Mouse (Mus musculus): ENCODE results near the gene Sltm.
A peak's percentile ranks its signal among the peaks of the same experiment; 100 is the strongest.
"Not testable (repeated sequence)": the region's sequence is repeated elsewhere in the genome, so short reads cannot be mapped to it uniquely, and the experiment has no call there.

Sltm gene

DNA sequence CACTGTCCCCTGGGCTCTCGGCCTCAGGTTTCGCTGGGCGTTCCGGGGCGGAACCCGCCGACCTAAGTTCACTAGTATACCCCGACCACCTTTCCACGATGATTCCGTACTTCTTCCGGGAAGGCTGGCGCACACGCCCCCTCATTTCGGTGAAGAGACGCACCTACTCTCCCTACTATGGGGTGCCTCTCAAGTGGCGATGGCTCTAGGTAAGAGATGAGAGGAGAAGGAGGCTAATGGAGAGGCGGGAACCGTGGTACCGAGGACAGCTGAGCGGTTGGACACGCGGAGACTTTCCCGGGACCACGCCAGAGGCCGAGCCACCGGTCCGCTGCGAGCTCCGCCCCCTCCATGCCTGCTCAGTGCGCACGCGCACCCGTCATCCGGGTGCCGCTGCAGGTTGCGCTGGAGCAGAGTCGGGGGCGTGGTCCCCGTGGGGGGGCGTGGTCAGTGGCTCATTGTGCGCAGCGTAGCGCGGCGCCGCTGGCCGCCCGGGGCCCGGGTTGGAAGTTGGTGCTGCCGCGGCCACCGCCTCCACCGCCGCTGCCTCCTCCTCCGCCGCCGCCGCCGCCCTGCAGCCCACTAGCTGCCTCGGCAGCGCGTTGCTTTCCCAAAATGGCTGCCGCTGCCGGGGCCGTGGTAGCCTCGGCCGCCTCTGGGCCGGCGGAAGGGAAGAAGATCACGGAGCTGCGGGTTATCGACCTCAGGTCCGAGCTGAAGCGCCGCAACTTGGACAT, at the start of gene Sltm:
TSS of gene Sltm (plus strand) at position 450 of the 737 bp plus-strand sequence.
- peak; percentile 98 for DNase-seq

DNA sequence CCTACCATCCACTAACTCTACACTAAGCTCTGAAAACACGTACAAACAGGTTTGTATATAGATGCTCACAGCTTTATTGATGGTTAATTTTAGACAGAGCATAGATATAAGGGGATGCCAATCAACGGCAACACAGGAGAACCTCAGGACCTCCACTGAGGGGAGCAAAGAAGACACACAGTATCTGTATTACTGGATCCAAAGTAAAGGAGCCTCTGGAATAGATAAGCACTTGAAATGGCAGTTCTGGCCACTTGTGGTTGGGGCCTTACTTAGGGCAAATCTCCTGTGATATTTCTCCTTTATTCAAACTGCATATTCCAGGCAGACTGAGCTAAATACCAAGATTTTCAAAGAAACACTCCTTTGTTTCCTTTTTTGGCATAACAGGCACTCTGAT, 49.5 kb upstream of the Sltm start:
- DNase-seq, result no peak

DNA sequence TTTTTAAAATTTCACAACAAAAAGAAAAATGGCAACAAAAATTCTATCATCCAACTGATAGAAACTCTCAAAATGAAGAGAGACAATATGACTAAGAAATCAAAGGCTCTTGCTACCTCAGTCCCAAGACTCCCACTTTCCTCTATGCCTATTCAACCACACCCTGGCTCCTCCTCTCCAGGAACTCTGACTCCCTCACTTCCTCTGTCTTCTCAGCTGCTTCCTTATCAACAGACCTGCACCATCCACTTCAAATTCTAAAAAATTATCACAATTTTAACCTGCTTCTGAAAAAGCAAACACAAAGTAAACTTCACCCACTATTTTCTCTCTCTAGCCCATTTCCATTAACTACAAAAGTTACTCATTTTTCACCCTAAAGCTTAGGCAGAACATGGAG, 45.6 kb upstream of the Sltm start:
- DNase-seq, result no peak

DNA sequence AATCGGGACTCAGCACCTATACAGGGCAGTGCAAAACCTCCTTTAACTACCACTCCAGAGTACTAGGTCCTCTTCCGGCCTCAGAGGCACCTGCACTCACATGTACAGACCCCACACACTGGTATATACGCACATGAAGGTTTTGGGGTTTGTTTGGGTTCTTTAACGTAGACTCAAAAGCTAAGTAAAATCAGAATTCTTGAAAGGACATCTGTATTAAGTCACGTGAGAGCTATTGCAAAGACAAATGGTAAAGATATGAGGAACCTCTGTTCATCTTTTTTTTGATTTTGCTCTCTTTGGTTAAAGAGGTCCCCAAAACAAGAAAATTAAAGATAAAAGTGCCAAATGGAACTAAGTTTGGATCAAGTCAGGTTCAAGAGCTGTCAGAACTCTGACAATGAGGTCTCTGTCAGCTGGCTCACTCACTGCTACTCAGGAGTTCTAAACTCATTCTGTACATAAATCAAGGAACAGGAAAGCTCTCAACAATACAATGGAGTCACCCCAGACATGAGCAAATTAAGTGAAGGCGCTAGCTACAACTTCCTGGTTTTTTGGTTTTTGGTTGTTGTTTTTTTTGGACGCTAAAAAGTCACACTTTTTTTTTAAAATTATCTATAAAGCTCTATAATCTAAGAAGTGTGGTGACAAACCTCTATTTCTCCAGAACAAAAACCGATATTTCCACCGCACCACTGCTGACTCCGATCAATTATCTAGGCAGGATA, 40.1 kb upstream of the Sltm start:
- DNase-seq, result no peak

DNA sequence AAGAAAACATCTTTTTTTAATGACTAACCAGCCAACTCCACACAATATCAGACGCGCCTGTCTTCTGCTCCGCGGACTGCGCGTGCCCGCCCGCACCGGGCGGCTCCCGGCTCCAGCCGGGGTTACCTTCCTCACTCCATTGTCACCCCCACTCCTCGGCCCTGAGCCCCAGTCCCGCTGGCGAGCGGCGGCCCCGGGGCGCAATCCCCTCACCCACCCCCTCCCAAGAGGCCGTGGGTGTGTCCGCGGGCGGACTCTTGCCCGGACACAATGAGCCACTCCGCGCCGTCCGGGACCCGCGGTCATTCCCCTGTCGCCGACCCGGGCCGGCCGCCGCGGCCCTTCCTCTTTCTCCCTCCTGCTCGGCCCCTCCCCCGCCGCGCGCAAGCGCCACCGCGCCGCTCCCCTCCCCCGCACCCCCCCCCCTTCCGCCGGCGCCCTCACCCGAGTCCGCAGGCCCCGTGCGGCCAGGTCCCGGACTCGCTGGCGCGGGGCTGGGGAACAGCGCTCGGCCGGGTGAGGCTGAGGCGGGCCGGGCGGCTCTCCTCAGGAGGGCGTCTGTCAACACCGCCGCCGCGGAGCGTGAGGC, 39.4 kb upstream of the Sltm start:
- peak; percentile 51 for DNase-seq

DNA sequence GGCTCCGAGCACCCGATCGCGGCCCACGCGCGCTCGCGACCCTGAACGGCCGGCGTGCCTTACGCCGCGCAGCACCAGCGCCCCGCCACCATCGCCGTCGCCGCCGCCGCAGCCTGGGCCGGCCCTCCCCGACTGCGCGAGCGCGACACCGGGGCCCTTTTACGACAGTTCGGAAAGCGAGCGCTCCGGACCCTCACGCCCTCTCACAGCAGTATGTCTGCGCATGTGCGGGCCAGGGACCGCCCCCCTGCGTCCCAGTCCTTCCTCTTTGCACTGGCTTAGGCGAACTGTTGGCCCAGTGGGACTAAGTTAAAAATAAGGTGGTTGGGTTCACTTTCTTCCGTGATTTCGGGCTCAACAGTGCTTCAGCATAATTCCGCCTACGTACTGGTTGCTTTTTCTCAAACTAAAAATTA, 38.9 kb upstream of the Sltm start, which contains the start of gene Rnf111:
TSS of gene Rnf111 (minus strand) at position 100 of the 416 bp plus-strand sequence.
- DNase-seq, result peak; percentile 96

DNA sequence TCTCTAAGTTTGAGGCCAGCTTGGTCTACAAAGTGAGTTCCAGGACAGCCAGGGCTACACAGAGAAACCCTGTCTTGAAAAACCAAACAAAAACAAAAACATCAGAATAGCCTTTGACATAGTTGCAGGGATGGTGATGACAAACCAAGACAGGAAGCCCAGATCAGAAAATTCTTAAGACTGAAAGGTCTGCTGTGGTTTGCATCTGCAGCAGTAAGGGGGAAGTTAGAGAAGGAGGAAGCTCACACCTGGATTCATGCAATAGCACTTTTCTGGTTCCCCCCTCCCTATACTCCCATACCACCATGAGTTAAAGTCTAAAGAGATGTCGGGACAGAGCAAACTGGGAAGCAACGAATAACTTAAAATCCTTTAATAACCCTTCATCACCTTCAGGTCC, 36.4 kb upstream of the Sltm start:
- no peak for DNase-seq

DNA sequence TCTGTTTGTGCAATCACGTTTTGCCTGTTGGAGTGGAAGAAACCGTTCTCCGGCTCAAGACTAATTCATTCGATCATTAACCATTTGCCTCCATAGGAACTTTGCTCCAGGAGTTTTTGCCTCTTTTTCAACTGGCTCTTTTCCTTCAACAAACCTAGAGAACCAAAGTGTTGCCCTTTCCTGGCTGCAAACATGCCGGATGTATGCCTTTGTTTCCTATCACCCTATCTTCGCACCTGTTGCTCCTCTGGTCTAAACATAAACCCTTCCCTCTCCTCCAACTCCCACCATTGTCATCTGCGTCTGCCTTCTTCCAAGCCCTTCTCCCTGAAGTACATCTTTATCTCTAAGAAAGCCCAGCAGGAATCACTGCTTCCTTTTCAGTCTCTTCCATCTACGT, 35.8 kb upstream of the Sltm start:
- DNase-seq, result no peak

DNA sequence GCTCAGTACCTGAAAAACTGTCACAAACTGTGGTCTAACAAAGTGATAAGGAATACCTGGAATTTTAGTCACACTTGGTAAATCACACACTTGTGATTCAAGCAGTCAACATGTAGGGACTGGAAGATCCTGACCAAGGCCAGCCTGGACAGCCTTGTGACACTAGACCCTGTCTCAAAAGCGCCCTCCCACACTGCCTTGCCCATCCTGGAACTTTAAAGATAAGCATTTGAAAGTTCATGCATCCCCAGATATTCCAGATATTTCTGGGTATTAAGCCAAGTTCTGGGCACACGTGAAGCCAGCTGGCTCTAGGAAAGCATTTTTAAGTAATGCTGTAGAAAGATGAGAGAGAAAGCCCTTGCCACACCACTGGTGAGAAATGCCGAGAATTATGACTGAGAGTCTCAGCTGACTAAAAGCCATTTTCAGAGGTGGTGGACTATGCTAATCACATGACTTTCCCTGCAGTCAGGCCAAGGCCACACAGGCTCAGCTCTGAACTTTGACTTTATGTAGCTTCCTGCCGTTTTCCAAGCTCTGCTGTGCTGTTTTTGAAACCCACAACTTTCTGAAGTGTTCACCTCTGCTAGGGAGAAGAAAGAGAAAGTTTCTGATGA, 32.5 kb upstream of the Sltm start:
- peak; percentile 72 for DNase-seq

DNA sequence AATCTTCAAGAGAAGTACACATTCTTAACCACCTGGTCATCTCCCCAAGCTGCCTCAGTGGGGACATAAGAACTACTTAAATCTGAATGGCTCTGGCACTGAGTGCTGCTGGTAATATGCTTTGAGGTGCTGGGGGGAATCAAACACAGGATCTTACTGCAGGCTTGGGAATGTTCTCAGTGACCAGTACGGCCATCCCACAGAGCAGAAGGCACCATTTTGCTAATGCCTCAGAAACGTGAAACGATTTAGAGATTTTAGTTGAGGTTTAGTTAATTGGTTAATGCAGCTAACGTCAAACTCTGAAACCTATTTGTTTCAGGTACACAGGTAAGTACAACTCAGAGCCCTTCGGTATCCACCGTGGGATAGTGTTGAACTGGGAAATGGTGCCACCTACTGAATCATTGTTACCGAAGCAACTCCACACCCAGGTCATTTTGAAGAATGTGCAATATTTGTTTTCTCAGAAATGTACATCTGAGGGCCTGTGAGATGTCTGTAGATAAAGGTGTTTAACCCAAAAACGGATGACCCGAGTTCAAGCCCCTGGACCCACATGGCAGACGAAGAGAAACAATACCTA, 31.5 kb upstream of the Sltm start:
- peak; percentile 36 for DNase-seq

DNA sequence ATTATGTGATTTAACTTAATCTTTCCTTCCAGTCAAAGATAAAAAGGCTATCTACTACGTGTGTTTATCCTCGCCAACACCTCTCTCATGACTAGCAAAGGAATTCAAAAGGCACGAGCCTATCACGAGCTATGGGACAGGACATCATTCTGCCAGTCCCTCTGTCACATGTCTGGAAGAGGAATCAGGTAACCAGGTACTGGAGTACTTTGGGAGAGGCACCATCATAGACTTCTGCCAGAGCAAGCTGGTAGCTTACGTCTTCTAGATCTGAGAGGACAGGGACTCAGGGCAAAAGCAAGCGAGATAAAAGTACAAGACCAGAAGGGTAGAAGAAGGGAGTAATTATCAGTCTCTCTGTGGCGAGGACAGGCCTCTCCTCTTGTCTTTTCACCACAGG, 30.9 kb upstream of the Sltm start:
- no peak for DNase-seq

DNA sequence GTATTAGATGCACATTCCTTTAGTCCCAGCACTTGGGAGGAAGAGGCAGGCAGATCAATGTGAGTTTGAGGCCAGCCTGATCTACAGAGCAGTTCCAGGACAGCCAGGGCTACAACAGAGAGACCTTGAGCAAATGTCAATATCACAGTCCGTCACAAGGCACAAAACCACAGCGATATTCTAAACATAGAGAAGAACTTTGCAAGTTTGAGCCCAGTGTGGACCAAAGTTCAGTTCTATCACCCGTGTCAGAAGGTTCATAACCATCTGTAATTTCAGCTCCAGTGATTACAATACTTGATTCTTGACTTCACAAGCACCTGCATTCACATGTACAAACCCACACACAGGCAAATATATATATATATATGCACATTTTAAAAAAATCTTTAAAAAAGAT, 21.9 kb upstream of the Sltm start:
- DNase-seq, result no peak

DNA sequence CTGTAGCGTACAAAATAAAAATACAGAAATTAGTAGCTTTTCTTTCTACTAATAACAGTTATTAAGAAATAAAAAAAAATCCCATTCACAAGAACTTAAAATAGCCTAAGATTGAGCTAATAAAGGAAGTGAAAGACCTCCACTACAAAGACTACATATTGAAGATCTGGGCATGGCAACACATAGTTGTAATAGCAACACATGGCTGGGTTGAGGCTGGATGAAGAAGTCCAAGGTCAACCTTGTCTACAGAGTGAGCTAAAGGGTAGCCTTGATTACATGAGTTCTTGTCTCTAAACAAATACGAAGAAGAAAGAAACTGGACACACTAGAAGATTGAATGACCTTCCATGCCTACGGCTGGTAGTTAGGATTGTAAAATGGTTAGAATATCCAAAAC, 18.7 kb upstream of the Sltm start:
- no peak for DNase-seq

DNA sequence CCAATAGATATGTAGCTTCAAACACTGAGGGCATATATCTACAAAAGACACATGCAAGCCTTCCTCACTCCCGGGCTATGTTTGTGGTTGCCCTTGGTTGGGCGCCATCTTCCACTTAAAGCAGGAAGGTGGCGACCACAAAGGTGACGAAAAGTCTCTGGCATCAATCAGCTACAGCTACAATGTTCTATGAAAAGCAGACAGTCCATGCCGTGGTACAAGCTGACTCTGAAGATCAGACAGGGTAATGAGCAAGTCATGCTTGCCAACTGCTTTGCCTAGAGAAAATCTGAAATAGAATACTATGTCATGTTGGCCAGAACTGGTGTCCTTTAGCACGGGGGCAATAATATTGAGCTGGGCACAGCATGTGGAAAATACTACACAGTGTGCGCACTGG, 18.2 kb upstream of the Sltm start:
- DNase-seq, result no peak

DNA sequence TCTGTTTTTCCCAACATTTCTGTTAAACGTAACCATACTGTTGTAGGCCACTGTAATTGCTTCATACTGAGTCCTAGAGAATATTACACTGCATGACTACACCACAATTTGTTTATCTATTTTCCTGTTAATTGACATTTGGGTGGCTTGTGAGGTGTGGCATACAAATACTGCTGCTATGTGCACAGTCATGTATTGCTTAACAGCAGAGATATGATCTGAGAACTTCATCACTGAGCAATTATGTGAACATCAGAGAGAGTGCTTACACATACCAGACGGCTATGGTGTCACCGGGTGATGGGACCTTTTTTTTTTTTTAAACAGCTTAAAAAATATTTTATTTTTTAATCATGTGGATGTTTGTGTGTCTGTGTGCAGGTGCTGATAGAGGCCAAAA, 9.2 kb upstream of the Sltm start:
- no peak for DNase-seq

DNA sequence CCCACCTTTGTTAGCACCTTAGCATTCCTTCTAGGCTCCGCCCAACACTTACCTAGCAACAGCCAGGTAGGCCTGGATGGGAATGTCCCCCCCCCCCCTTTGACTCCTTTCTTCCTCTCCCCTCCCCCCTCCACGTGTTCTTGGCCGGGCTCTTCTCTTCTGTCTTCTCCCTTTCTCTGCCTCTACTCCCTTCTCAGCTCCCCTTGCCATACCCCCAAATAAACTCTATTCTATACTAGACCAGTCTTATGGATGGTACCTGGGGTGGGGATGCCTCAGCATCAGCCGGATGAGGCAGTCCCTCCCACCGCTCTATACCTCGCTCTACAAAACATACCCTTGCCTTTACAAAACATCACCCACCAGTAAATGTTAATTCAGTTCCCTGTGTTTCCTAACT, 970 bp upstream of the Sltm start:
- no peak for DNase-seq

DNA sequence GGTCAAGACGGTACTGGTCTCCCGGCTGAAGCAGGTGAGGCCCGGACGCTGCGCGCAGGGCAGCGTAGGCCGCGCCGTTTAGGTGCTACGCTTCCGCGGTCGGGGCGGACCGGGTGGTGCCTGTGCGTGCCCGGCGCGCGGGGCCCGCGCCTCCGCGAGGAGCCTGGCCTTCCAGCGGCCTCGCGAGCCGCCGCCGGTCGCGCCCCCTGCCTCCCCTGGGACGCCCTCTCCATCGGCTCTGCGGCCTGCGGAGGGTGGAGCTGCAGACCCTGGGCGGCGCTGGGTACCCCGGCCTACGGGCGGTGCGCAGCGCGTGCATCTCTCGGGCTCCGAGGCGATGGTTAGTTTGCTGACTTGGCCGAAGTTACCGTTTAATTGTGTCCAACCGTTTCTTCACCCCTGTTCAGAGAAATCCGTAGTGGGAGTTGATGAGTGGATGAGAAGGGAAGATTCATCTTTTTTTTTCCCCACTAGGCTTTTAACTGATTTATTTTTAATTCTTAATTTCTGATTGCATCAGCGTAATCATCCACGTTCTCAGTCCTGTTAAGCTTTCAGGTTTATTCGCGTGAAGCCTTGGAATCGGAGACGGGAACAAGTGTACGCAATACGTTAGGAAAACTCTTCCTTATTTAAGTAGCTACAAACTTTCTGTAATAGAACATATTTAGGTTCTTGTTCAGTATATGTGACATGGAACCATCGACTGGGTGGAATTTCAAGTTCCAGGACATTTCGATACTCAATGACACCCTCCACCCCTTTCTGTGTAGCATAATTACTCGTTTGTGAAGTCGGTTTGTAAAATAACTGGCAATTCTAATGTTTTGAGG, 710 bp downstream of the Sltm start:
- DNase-seq, result no peak

DNA sequence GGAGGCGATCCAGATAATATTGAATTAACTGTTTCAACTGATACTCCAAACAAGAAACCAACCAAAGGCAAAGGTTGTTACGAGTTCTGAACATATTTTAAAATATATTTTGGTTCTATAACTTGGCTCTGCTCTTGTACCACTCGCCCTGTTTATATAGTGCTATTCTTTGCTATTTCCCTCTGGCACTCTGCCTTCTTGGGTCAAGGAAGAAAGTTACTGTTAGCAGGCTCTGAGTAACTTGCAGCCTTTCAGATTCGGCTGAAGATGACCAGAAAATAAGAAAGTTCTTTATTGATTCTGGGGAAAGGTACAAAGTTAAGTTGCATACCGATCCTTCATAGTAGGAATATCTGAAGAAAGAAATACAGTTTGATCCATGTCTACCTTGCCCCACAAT, 1.4 kb downstream of the Sltm start:
- no peak for DNase-seq

DNA sequence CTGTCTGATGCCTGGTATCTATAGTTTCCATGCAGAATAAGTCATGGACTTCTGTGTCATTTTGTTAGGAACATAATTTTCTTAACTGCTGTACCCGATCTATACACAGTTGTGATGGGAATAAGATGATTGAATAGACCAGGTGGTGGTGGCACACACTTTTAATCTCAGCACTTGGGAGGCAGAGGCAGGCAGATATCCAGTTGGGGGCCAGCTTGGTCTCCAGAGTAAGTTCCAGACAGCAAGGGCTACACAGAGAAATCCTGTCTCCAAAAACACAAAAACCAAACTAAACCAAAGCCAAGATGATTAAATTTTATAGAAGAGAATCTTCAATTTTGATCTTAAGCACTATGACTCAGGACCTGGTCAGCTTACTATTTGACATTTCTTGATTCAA, 2.3 kb downstream of the Sltm start:
- no peak for DNase-seq

DNA sequence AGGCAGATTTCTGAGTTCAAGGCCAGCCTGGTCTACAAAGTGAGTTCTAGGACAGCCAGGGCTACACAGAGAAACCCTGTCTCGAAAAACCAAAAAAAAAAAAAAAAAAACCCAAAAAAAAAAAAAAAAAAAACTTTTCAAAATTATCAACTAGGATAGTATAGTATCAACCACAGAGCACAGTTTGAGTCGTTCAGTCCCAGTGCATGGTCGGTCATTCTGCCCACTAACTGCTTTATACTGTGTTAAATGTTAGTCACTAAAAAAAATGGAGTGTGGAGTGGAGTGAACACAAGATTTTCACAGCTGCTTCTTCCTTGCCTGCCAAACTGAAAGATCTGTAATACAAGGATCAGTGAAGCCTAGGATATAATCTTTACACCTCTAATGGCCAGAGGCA, 4.0 kb downstream of the Sltm start:
- not testable (repeated sequence) for DNase-seq

DNA sequence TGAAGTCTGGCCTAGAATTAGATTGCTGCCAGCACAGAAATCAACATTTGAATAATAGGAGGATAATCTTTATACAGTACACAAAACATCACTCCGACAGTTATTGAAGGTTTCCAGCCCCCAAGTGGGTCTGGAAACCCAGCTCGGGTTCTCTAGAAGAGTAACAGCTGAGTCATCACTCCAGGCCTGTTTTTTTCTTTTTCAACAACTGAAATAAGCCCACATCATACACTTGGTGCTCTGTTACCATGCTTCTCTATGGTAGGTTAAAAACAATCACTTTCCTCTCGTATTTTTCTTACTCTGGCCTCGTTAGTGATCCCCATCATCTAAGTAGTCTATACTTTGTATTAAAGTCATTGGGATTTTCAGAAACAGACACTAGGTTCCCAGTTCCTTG, 5.8 kb downstream of the Sltm start:
- DNase-seq, result no peak

DNA sequence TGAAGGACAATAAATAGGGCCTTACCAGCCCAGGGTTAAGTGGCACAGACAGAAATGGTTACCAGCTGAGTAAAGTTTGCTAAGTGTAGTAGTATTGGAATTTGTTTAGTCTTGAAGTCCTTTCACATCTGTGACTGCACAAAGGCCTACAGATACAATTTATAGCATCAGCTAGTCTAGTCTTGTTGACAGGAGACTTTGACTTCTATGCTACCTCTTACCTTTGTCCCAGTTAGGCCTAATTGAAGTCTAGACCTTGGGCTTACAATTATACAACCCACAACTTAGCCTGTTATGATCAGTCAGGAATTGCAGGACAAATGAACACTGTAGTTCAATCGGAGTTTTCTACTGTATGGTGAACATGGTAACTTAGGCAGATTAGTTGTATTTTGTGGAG, 9.0 kb downstream of the Sltm start:
- no peak for DNase-seq
